Mouse (Mus musculus): ENCODE data around the gene St6gal2. TPM values are rescaled to one million over a fixed set of nuclear protein-coding genes. Genes with fewer than 3 reads are reported as not detected.

Gene St6gal2
- total RNA-seq, 2 experiments from 2014 or later = 36.7 to 47.0 TPM

DNA sequence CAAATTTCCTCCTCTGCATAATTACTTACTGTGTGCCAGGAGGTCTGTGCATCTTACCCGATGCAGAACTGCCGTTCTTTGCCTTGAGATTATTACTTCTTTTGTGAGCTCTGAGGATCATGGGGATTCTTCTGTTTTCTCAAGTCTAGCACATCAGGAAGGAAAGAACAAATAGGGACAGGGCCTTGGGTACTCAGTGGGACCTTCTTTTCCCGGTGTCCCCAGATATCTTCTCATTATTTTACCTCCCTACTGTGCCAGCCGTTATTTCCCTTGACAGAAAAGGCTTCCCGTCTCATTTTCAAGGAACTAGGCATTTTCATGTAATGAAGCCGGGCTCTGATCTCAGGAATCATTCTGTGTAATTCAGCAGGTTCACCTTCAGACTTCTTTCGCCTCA, 34.2 kb downstream of the St6gal2 start:
- Histone ChIP-seq H3K4me3 (no peak overlapping the region), H3K27ac (no peak overlapping the region)
- intact Hi-C loops (cut with DNase I) = loop anchor here (5.0 to 10.0 kb wide), 3 partner anchors 395 to 1127 kb away; no protein-coding TSS in a partner anchor
- TF ChIP-seq CTCF (IDR thresholded peaks at IDR 0.05) = no peak
- no peak for DNase-seq (ENCODE audit: extremely low spot score in 1 of 2, low spot score in 2 of 2)

DNA sequence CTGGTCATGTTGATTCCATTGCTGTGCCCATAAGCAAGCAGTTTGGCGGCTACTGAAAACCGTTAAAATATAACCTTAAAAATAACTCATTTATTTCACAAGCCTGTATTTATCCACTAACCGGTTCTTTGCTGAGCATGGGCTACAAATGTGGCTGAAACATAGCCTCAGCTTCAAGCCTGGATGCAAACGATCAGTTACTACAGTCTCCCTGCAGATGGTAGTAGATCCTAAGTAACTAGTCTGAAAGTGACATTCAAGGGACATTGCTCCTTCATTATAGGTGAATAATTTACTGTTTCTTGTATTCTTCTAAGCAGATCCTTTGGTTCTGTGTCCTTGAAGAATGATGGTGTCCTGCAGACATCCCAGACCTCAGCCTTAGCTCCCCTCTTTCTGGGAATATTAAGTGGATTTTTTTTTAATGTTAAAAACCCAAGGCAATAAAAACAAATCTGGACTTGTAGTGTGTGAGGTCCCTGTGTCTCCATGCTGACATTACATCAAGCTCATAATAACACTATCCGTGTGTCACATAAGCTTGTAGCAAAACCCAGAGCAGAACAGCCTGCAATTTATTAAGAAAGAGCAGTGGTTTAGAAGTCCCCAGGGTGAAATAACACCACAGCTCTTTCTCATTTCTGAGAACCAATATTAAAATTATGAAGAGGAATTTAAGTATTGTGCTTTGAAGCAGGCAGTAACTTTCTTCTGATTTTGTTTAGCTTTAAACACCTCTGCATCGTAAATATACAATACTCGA, 39.1 kb downstream of the St6gal2 start:
- Histone ChIP-seq H3K27ac (no peak overlapping the region), H3K4me3 (no peak overlapping the region)
- peak; percentile 31 for TF ChIP-seq CTCF (IDR thresholded peaks at IDR 0.05)
- no peak for DNase-seq (ENCODE audit: extremely low spot score in 1 of 2, low spot score in 2 of 2)
- intact Hi-C loops (cut with DNase I) = no loop called here

DNA sequence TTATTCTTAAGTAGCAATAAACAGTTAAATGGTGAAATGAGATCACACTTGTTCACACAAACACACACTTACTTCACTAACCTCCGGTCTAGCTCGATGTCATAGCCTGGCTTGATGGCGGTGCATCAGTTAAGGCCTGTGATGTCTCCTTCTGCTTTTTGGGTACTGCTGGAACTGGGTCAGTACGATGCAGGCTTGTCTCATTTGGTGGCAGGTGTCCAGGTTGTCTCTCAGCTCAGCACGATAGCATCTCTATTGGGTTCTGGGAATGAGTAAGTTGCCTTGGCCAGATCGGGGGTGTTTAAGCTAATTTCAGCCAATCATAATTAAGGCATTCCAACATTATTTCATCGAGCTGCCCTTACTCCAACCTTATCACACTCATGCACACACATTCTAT, 86.7 kb downstream of the St6gal2 start:
- intact Hi-C loops (cut with DNase I) = no loop called here
- TF ChIP-seq CTCF (IDR thresholded peaks at IDR 0.05) = no peak
- Histone ChIP-seq H3K27ac (no peak overlapping the region), H3K4me3 (no peak overlapping the region)
- DNase-seq (ENCODE audit: extremely low spot score in 1 of 2, low spot score in 2 of 2) = no peak

DNA sequence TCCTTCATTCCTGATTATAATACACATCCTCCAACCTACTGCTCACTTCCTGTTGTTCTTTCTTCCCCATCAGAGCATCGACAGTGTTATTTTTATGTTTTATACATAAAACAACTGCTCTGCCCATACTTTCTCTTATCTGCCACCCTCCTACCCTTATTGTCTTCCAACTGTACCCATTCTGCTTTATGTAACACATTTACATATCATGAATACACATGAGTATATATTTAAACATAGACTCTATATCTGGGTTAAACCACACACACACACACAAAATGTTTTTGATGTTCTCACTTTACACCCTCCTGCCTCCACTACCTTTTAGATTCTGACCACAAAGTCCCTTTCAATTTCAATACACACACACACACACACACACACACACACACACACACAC, 103.3 kb downstream of the St6gal2 start:
- no peak for TF ChIP-seq CTCF (IDR thresholded peaks at IDR 0.05)
- Histone ChIP-seq H3K27ac (peak overlapping the region; percentile 75; the same call in 1 of the 2 replicates), H3K4me3 (no peak overlapping the region)
- intact Hi-C loops (cut with DNase I) = loop anchor here (5.0 kb wide), 1 partner anchor 1186 kb away; no protein-coding TSS in a partner anchor
- DNase-seq (ENCODE audit: extremely low spot score in 1 of 2, low spot score in 2 of 2) = no peak

DNA sequence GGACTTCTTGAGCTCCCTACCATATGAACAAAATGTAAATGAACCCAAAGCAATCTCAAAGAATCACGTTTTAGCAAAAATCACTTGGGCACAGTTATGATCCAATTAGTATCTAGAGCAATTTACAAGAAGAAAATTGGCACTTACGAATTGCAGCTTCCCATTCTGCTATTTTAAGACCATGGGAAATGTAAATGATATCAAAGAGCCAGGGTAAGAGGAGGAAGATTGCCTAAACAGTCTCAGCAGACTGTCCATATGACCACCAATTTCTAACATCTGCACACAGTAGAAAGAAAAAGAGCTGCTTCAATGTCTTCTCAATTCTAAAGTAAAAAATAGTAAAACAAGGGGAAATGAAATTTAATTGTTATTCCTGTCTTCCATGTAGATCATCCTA, 116.6 kb downstream of the St6gal2 start:
- no peak for TF ChIP-seq CTCF (IDR thresholded peaks at IDR 0.05)
- Histone ChIP-seq H3K4me3 (no peak overlapping the region), H3K27ac (no peak overlapping the region)
- no peak for DNase-seq (ENCODE audit: extremely low spot score in 1 of 2, low spot score in 2 of 2)
- intact Hi-C loops (cut with DNase I) = no loop called here

Other genes starting within 250 kb of the St6gal2 start
- not detected for gene Vmn2r118, start 179.8 kb downstream of the St6gal2 start, total RNA-seq (2021)

Data from left cerebral cortex, adult 2 months (tissue).